Mouse (Mus musculus): ENCODE measurements around the gene Dicer1. TPM values are rescaled to one million over a fixed set of nuclear protein-coding genes. Genes with fewer than 3 reads are reported as not detected.
"Not testable (repeated sequence)": the region's sequence is repeated elsewhere in the genome, so short reads cannot be mapped to it uniquely, and the experiment has no call there.

The Dicer1 gene
- polyA plus RNA-seq, 1 experiment: 6.3 TPM

DNA sequence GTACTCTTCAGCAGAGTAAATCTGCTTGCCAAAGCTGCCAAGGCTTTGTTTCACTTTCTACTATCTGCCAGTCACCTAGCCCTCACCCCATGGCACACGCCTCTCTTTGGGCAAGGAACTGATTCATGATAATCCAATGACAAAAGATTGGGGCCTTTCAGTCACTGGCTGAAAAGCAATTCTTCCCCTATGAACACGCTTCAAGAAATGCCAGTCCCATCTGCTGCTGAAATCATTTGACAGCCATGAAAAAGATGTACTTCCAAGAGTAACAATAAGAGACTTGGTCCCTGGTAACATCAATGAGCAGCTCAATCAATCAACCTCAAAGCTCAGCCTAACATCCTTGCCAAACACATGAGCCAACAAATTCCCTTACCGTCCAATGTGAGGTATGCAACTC, 15.8 kb downstream of the Dicer1 start:
- Histone ChIP-seq H3K36me3 (ENCODE audit: control insufficient read depth, insufficient read depth, low read length) (peaks cover 7% of the 10 kb centered on the region), H3K4me1 (ENCODE audit: control insufficient read depth, insufficient read depth, insufficient read length) (0 out of 2 replicates have a peak, but pooled peaks cover 2% of the 10 kb centered on the region), H3K4me3 (ENCODE audit: extremely low read depth, insufficient read depth, insufficient read length) (no peak overlapping the region), H3K27ac (ENCODE audit: insufficient read depth, low read length) (no peak overlapping the region), H3K27me3 (ENCODE audit: control insufficient read depth, insufficient read depth, low read length) (no peaks in the 10 kb centered on the region)
- 79% methylated on average over 3 of the region's 3 CpGs for WGBS
- no peak for DNase-seq (ENCODE audit: low read depth in 1 of 2, low spot score in 2 of 2)
- TF ChIP-seq POLR2A (IDR thresholded peaks at IDR 0.05; ENCODE audit: low read depth, low read length) (no peak), CTCF (IDR thresholded peaks at IDR 0.05; ENCODE audit: extremely low read depth, insufficient read depth, insufficient read length, insufficient replicate concordance) (no peak)

DNA sequence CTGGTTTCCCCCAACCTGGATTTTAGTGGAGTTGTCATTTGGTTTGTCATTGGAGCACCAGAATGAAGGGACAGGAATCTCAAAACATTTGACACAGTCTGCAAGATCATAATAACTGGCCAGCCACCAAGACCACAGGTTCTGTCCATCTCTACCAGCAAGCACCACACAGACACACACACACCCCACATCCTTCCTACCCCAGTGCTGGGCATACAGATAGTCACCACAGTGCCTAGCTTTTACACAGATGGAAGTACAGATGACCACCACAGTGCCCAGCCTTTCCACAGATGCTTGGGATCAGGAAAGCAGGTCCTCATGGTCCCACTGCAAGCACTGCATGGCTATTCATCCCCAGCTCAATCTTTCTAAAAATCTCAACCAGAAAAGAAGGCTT, 18.6 kb downstream of the Dicer1 start:
- no peaks in the 10 kb centered on the region for H3K27me3 ChIP-seq (ENCODE audit: control insufficient read depth, insufficient read depth, low read length)
- H3K36me3 ChIP-seq (ENCODE audit: control insufficient read depth, insufficient read depth, low read length): peaks cover 21% of the 10 kb centered on the region
- TF ChIP-seq POLR2A (IDR thresholded peaks at IDR 0.05; ENCODE audit: low read depth, low read length) (no peak), CTCF (IDR thresholded peaks at IDR 0.05; ENCODE audit: extremely low read depth, insufficient read depth, insufficient read length, insufficient replicate concordance) (no peak)
- H3K4me1 ChIP-seq (ENCODE audit: control insufficient read depth, insufficient read depth, insufficient read length): no peaks in the 10 kb centered on the region
- DNase-seq (ENCODE audit: low read depth in 1 of 2, low spot score in 2 of 2): no peak
- no peak overlapping the region for H3K27ac ChIP-seq (ENCODE audit: insufficient read depth, low read length)
- no peak overlapping the region for H3K4me3 ChIP-seq (ENCODE audit: extremely low read depth, insufficient read depth, insufficient read length)

DNA sequence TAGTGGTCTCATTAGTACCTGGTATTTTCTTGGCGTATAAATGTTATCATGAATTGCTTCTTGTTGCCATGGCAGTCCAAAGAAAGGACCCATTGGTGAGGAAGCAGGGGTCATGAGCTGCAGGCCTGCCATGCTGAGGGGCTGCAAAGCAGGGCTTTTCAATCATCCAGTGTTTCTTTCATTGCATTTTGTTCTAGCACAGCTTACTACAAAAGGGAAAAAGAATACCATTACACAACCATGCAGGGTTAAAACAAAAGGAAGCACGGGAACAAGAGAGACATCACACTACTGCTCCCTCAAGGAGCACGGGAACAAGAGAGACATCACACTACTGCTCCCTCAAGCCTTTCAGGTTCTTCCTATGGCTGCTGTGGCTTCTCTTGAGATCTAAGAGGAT, 20.0 kb downstream of the Dicer1 start:
- no peak for TF ChIP-seq CTCF (IDR thresholded peaks at IDR 0.05; ENCODE audit: extremely low read depth, insufficient read depth, insufficient read length, insufficient replicate concordance)
- TF ChIP-seq POLR2A (IDR thresholded peaks at IDR 0.05; ENCODE audit: low read depth, low read length): no peak
- no peaks in the 10 kb centered on the region for H3K4me1 ChIP-seq (ENCODE audit: control insufficient read depth, insufficient read depth, insufficient read length)

DNA sequence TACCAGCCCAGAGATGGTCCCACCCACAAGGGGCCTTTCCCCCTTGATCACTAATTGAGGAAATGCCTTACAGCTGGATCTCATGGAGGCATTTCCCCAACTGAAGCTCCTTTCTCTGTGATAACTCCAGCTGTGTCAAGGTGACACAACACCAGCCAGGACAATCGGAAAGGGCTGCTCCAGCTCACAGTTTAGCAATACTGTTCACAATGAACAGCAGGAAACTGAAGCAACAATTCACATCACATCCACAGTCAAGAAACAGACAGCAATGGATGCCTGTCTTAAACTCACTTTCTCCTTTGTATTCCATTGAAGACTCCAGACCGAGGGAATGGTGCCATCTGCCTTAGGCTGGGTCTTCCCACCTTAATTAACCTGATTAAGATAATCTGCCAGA, 25.3 kb downstream of the Dicer1 start:
- peaks cover 55% of the 10 kb centered on the region for H3K36me3 ChIP-seq (ENCODE audit: control insufficient read depth, insufficient read depth, low read length)
- WGBS: 93% methylated on average over 2 of the region's 2 CpGs
- H3K4me1 ChIP-seq (ENCODE audit: control insufficient read depth, insufficient read depth, insufficient read length); H3K27ac ChIP-seq (ENCODE audit: insufficient read depth, low read length); DNase-seq (ENCODE audit: low read depth in 1 of 2, low spot score in 2 of 2); H3K4me3 ChIP-seq (ENCODE audit: extremely low read depth, insufficient read depth, insufficient read length); H3K27me3 ChIP-seq (ENCODE audit: control insufficient read depth, insufficient read depth, low read length): not testable (repeated sequence)

More for the DNA sequence above, 20.0 kb downstream of the Dicer1 start:
- Histone ChIP-seq H3K36me3 (ENCODE audit: control insufficient read depth, insufficient read depth, low read length) (peaks cover 33% of the 10 kb centered on the region), H3K4me3 (ENCODE audit: extremely low read depth, insufficient read depth, insufficient read length) (no peak overlapping the region), H3K27me3 (ENCODE audit: control insufficient read depth, insufficient read depth, low read length) (no peaks in the 10 kb centered on the region), H3K27ac (ENCODE audit: insufficient read depth, low read length) (no peak overlapping the region)
- DNase-seq (ENCODE audit: low read depth in 1 of 2, low spot score in 2 of 2): no peak
- WGBS: 96% methylated on average over 3 of the region's 3 CpGs

DNA sequence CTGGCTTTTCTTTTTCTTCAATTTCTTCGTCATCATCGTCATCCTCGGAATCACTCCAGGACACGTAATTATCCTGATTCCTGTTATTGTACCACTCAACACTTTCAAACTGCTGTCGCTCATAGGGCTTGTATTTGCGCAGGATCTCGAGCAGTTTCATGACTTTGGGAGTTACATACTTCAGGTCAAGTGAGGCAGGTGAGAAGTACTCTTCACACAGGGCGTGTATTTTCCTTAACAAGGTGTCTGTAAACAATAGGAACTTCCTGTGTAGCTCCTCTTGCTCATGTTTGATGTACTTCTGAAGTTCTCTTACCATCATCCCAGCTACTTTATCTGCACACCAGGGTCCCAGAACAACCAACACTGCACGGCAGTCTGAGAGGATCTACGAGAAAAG, 29.7 kb downstream of the Dicer1 start:
- H3K27ac ChIP-seq (ENCODE audit: insufficient read depth, low read length): no peak overlapping the region
- peaks cover 32% of the 10 kb centered on the region for H3K36me3 ChIP-seq (ENCODE audit: control insufficient read depth, insufficient read depth, low read length)
- 96% methylated on average over 10 of the region's 10 CpGs for WGBS
- DNase-seq (ENCODE audit: low read depth in 1 of 2, low spot score in 2 of 2): no peak
- no peaks in the 10 kb centered on the region for H3K4me1 ChIP-seq (ENCODE audit: control insufficient read depth, insufficient read depth, insufficient read length)
- TF ChIP-seq POLR2A (IDR thresholded peaks at IDR 0.05; ENCODE audit: low read depth, low read length): no peak
- TF ChIP-seq CTCF (IDR thresholded peaks at IDR 0.05; ENCODE audit: extremely low read depth, insufficient read depth, insufficient read length, insufficient replicate concordance): no peak
- H3K27me3 ChIP-seq (ENCODE audit: control insufficient read depth, insufficient read depth, low read length): no peaks in the 10 kb centered on the region
- H3K4me3 ChIP-seq (ENCODE audit: extremely low read depth, insufficient read depth, insufficient read length): no peak overlapping the region

DNA sequence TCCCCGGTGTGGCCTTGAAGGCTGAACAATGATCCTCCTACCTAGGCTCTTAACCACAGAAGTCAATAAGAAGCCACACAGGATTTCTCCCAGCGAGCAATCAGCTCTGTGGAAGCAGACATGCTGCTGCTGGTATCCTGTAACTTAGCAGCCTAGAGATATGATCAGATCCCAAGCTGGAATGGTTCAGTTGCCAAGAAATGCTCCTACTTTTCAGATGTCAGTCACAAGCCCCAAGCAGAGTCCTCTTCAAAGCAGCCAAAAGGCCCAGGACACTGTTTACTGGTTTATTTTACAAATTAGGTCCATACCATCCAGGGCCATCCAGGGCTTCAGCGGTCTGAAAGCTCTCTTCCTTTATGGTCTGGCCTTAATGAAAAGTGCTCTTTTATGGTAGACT, 30.7 kb downstream of the Dicer1 start:
- Histone ChIP-seq H3K36me3 (ENCODE audit: control insufficient read depth, insufficient read depth, low read length) (peaks cover 31% of the 10 kb centered on the region), H3K27ac (ENCODE audit: insufficient read depth, low read length) (no peak overlapping the region), H3K4me3 (ENCODE audit: extremely low read depth, insufficient read depth, insufficient read length) (no peak overlapping the region), H3K4me1 (ENCODE audit: control insufficient read depth, insufficient read depth, insufficient read length) (no peaks in the 10 kb centered on the region), H3K27me3 (ENCODE audit: control insufficient read depth, insufficient read depth, low read length) (no peaks in the 10 kb centered on the region)
- TF ChIP-seq POLR2A (IDR thresholded peaks at IDR 0.05; ENCODE audit: low read depth, low read length) (no peak), CTCF (IDR thresholded peaks at IDR 0.05; ENCODE audit: extremely low read depth, insufficient read depth, insufficient read length, insufficient replicate concordance) (no peak)
- 89% methylated on average over 3 of the region's 3 CpGs for WGBS
- DNase-seq (ENCODE audit: low read depth in 1 of 2, low spot score in 2 of 2): no peak

DNA sequence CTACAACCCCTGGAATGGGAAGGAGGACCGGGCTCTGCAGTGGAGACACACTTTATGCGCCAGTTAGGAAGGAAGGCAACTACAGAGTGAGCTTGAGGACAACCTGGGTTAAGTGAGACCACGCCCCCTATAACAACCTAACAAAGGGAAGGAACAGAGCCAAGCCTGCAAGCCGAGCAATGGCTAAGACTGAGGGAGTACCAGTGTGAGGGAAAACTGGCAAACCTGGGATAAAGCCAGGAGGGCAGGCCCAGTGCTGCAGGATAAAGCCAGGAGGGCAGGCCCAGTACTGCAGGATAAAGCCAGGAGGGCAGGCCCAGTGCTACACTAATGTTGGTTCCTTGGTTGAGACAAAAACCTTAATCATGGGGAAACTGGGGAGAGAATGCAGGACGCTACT, 32.8 kb downstream of the Dicer1 start:
- H3K27me3 ChIP-seq (ENCODE audit: control insufficient read depth, insufficient read depth, low read length): no peaks in the 10 kb centered on the region
- TF ChIP-seq CTCF (IDR thresholded peaks at IDR 0.05; ENCODE audit: extremely low read depth, insufficient read depth, insufficient read length, insufficient replicate concordance) (no peak), POLR2A (IDR thresholded peaks at IDR 0.05; ENCODE audit: low read depth, low read length) (no peak)
- no peak overlapping the region for H3K27ac ChIP-seq (ENCODE audit: insufficient read depth, low read length)
- H3K4me1 ChIP-seq (ENCODE audit: control insufficient read depth, insufficient read depth, insufficient read length): no peaks in the 10 kb centered on the region
- WGBS: 91% methylated on average over 5 of the region's 5 CpGs
- H3K36me3 ChIP-seq (ENCODE audit: control insufficient read depth, insufficient read depth, low read length): peaks cover 25% of the 10 kb centered on the region
- H3K4me3 ChIP-seq (ENCODE audit: extremely low read depth, insufficient read depth, insufficient read length): no peak overlapping the region
- DNase-seq (ENCODE audit: low read depth in 1 of 2, low spot score in 2 of 2): no peak
